9 mouse cellular contexts compared by ENCODE assay signal in genomic region chr3:101836532-101836931, GRCm38 (mm10). TPM values are rescaled to one million over a fixed set of nuclear protein-coding genes. Genes with fewer than 3 reads are reported as not detected.
DNase-seq lines count a peak whose midpoint lies in the region; ATAC-seq and TF ChIP-seq lines count a peak whose summit lies in the region.
"Had no signal": no experiment of that assay in that cellular context is flagged by ENCODE, and none has a peak within 500 bp of the region (broad histone marks: within the 10 kb centered on the region; RNA-seq: fewer than 3 reads in every experiment).

No protein-coding gene starts in this region.

- H3K4me2 ChIP-seq in lung, embryonic 15.5 days: peak overlapping the region; percentile 56
- peak overlapping the region; percentile 29 for H3K4me2 ChIP-seq in forebrain, embryonic 14.5 days (ENCODE audit: low read length)
- H3K4me2 ChIP-seq in limb, embryonic 14.5 days (replicated peaks; ENCODE audit: low read depth, low read length, severe bottlenecking): peak overlapping the region; percentile 44

- intact Hi-C loops in left cerebral cortex, postnatal 36 days (cut with DNase I): no loop called here

- 0 out of 2 replicates have a peak, but pooled peaks have one; percentile 16 for ATAC-seq in lung, embryonic 15.5 days (ENCODE audit: borderline replicate concordance, extremely low read depth, low FRiP score, low TSS enrichment)
- 0 out of 2 replicates have a peak, but pooled peaks have one; percentile 8 for ATAC-seq in forebrain, embryonic 14.5 days
- ATAC-seq in limb, embryonic 14.5 days (ENCODE audit: low FRiP score, low read depth): no peak

- H3K27ac ChIP-seq in lung, embryonic 15.5 days: 0 out of 2 replicates have a peak overlapping the region, but pooled peaks have one; percentile 22
- no peak overlapping the region for H3K27ac ChIP-seq in forebrain, embryonic 14.5 days (ENCODE audit: low read depth, low read length)
- H3K27ac ChIP-seq in limb, embryonic 14.5 days (replicated peaks; ENCODE audit: low read depth, low read length): peak overlapping the region; percentile 27; the same call in 1 of the 2 replicates
- H3K27ac ChIP-seq in small intestine, adult 2 months (ENCODE audit: insufficient read depth, low read depth, low read length): peak overlapping the region; percentile 36; the same call in 1 of the 2 replicates

- no peak for TF ChIP-seq POLR2A in limb, embryonic 14.5 days (IDR thresholded peaks at IDR 0.05; ENCODE audit: borderline replicate concordance, extremely low read depth, insufficient read depth, insufficient read length)
- TF ChIP-seq POLR2A in small intestine, adult 2 months (IDR thresholded peaks at IDR 0.05; ENCODE audit: low read depth, low read length): no peak

- TF ChIP-seq CTCF in small intestine, adult 2 months (IDR thresholded peaks at IDR 0.05; ENCODE audit: extremely low read depth, insufficient read length, insufficient replicate concordance, low read depth, low read length): no peak

- 68% methylated on average over 5 of the region's 5 CpGs for WGBS in lung, embryonic 15.5 days
- WGBS in forebrain, embryonic 14.5 days: 61% methylated on average over 5 of the region's 5 CpGs
- 59% methylated on average over 5 of the region's 5 CpGs for WGBS in limb, embryonic 14.5 days
- 68% methylated on average over 5 of the region's 5 CpGs for WGBS in small intestine, adult 2 months

- no peak for DNase-seq in lung, postnatal 10 days
- DNase-seq in forebrain, embryonic 14.5 days (ENCODE audit: low spot score): no peak
- DNase-seq in limb, embryonic 14.5 days (ENCODE audit: low spot score): peak; percentile 18
- no peak for DNase-seq in left cerebral cortex, postnatal 36 days (ENCODE audit: low spot score in 2 of 2)
- DNase-seq in adrenal gland, adult 2 months: no peak
- no peak for DNase-seq in layer of hippocampus, adult 9-11 months

- no peak overlapping the region for H3K9ac ChIP-seq in lung, embryonic 15.5 days
- H3K9ac ChIP-seq in forebrain, embryonic 14.5 days (ENCODE audit: low read length): no peak overlapping the region
- peak overlapping the region; percentile 12; the same call in 1 of the 2 replicates for H3K9ac ChIP-seq in limb, embryonic 14.5 days (ENCODE audit: low read depth, low read length, severe bottlenecking)

- no peaks in the 10 kb centered on the region for H3K9me3 ChIP-seq in lung, embryonic 15.5 days
- no peaks in the 10 kb centered on the region for H3K9me3 ChIP-seq in forebrain, embryonic 14.5 days (replicated peaks; ENCODE audit: control insufficient read depth, low read length)
- H3K9me3 ChIP-seq in limb, embryonic 14.5 days (ENCODE audit: control insufficient read depth, low read length): no peaks in the 10 kb centered on the region

- peaks cover 18% of the 10 kb centered on the region for H3K4me1 ChIP-seq in lung, embryonic 15.5 days
- H3K4me1 ChIP-seq in forebrain, embryonic 14.5 days (ENCODE audit: control insufficient read depth, insufficient read depth, low read length): no peaks in the 10 kb centered on the region
- peaks cover 21% of the 10 kb centered on the region for H3K4me1 ChIP-seq in limb, embryonic 14.5 days (ENCODE audit: control insufficient read depth, insufficient read depth, low read length)
- H3K4me1 ChIP-seq in small intestine, adult 2 months (ENCODE audit: control insufficient read depth, insufficient read depth, insufficient read length, low read length): 0 out of 2 replicates have a peak, but pooled peaks cover 4% of the 10 kb centered on the region

- no peaks in the 10 kb centered on the region for H3K36me3 ChIP-seq in lung, embryonic 15.5 days
- no peaks in the 10 kb centered on the region for H3K36me3 ChIP-seq in forebrain, embryonic 14.5 days (ENCODE audit: control insufficient read depth, insufficient read depth, low read length)
- no peaks in the 10 kb centered on the region for H3K36me3 ChIP-seq in limb, embryonic 14.5 days (ENCODE audit: control insufficient read depth, insufficient read depth, low read length)
- H3K36me3 ChIP-seq in small intestine, adult 2 months (ENCODE audit: control insufficient read depth, insufficient read depth, low read length): no peaks in the 10 kb centered on the region

- no peaks in the 10 kb centered on the region for H3K27me3 ChIP-seq in lung, embryonic 15.5 days
- H3K27me3 ChIP-seq in forebrain, embryonic 14.5 days (replicated peaks; ENCODE audit: control insufficient read depth, insufficient read depth, low read length): no peaks in the 10 kb centered on the region
- no peaks in the 10 kb centered on the region for H3K27me3 ChIP-seq in limb, embryonic 14.5 days (ENCODE audit: control insufficient read depth, insufficient read depth, low read length)
- no peaks in the 10 kb centered on the region for H3K27me3 ChIP-seq in small intestine, adult 2 months (ENCODE audit: control insufficient read depth, insufficient read depth, low read length)

- H3K4me3 ChIP-seq in lung, embryonic 15.5 days: peak overlapping the region; percentile 18; the same call in 1 of the 2 replicates
- no peak overlapping the region for H3K4me3 ChIP-seq in forebrain, embryonic 14.5 days (ENCODE audit: low read depth, low read length)
- peak overlapping the region; percentile 13; the same call in 1 of the 2 replicates for H3K4me3 ChIP-seq in limb, embryonic 14.5 days (replicated peaks; ENCODE audit: low read length)
- H3K4me3 ChIP-seq in small intestine, adult 2 months (ENCODE audit: low read depth, low read length): peak overlapping the region; percentile 30; the same call in 1 of the 2 replicates

RNA-seq across cellular contexts. Expression of gene Mab21l3, which starts 12.2 kb away (rescaled TPM):
- 0.55 and 0.69 TPM in 2 replicates for polyA plus RNA-seq in lung, embryonic 15.5 days (2015; fragmentation: Nextera tagmentation; extraction: Ambion mirVana)
- 0.20 and 0.42 TPM in 2 replicates for polyA plus RNA-seq in forebrain, embryonic 14.5 days (2014; fragmentation: Nextera tagmentation; extraction: Ambion mirVana)
- polyA plus RNA-seq in limb, embryonic 14.5 days (2012; rRNA removed): 2.9 TPM in 2 replicates
- polyA plus RNA-seq in limb, embryonic 14.5 days (2014; fragmentation: Nextera tagmentation; extraction: Ambion mirVana): 0.90 and 1.5 TPM in 2 replicates
- polyA plus RNA-seq in small intestine, adult 2 months (2012; rRNA removed): 0.35 and 0.38 TPM in 2 replicates
- total RNA-seq in left cerebral cortex, postnatal 36 days (2021): under 1 TPM; 0.32 to 0.36 TPM
- total RNA-seq in adrenal gland, adult 2 months (2021): 1 to 10 TPM in 1 of 2 experiments, under 1 TPM in 1; 0.23 to 1.2 TPM
- 0.33 and 0.42 TPM in 2 replicates for polyA plus RNA-seq in adrenal gland, adult 2 months (2012; rRNA removed)
- total RNA-seq: hematopoietic stem cell, adult 5-6 weeks had no signal
